Mouse (Mus musculus): ENCODE data around the gene 1810010D01Rik. TPM values are rescaled to one million over a fixed set of nuclear protein-coding genes. Genes with fewer than 3 reads are reported as not detected.
A peak's percentile ranks its signal among the peaks of the same experiment; 100 is the strongest.

Gene 1810010D01Rik
- polyA plus RNA-seq, 1 experiment from 2014 or later: 0.58 TPM

- DNase-seq (peak; percentile 21), ATAC-seq (ENCODE audit: insufficient read depth) (0 out of 2 replicates have a peak, but pooled peaks have one; percentile 56)
- TF ChIP-seq CTCF (IDR thresholded peaks at IDR 0.05; ENCODE audit: low read depth): no peak
- no peak overlapping the region for H3K4me3 ChIP-seq (ENCODE audit: low read depth, low read length)
- no peak overlapping the region for H3K4me2 ChIP-seq
- no peaks in the 10 kb centered on the region for H3K36me3 ChIP-seq (ENCODE audit: insufficient read depth)
- H3K9ac ChIP-seq: no peak overlapping the region
- no peak overlapping the region for H3K27ac ChIP-seq (ENCODE audit: low read depth)
- H3K27me3 ChIP-seq (ENCODE audit: insufficient read depth, low read length): no peaks in the 10 kb centered on the region
- WGBS: 55% methylated on average over 9 of the region's 9 CpGs
- H3K9me3 ChIP-seq (ENCODE audit: low read depth, low read length): no peaks in the 10 kb centered on the region
- H3K4me1 ChIP-seq (ENCODE audit: insufficient read depth): no peaks in the 10 kb centered on the region
These were observed 23.7 kb upstream of the 1810010D01Rik start for GRCm38 (mm10) chr7:145231659-145232058.

GRCm38 (mm10) chr7:145226641-145227040 lies 18.7 kb upstream of the 1810010D01Rik start:
- TF ChIP-seq CTCF (IDR thresholded peaks at IDR 0.05; ENCODE audit: low read depth): no peak
- Histone ChIP-seq H3K27ac (ENCODE audit: low read depth) (no peak overlapping the region), H3K27me3 (ENCODE audit: insufficient read depth, low read length) (no peaks in the 10 kb centered on the region), H3K9me3 (ENCODE audit: low read depth, low read length) (no peaks in the 10 kb centered on the region), H3K9ac (no peak overlapping the region), H3K36me3 (ENCODE audit: insufficient read depth) (no peaks in the 10 kb centered on the region), H3K4me2 (no peak overlapping the region), H3K4me3 (ENCODE audit: low read depth, low read length) (no peak overlapping the region), H3K4me1 (ENCODE audit: insufficient read depth) (peaks cover 12% of the 10 kb centered on the region)
- ATAC-seq (ENCODE audit: insufficient read depth): no peak
- WGBS: 88% methylated on average over 6 of the region's 6 CpGs
- no peak for DNase-seq

GRCm38 (mm10) chr7:145225626-145226025 lies 17.7 kb upstream of the 1810010D01Rik start:
- no peak for ATAC-seq (ENCODE audit: insufficient read depth)
- no peak for TF ChIP-seq CTCF (IDR thresholded peaks at IDR 0.05; ENCODE audit: low read depth)
- no peaks in the 10 kb centered on the region for H3K27me3 ChIP-seq (ENCODE audit: insufficient read depth, low read length)
- H3K9ac ChIP-seq: no peak overlapping the region
- no peak overlapping the region for H3K4me2 ChIP-seq
- H3K9me3 ChIP-seq (ENCODE audit: low read depth, low read length): no peaks in the 10 kb centered on the region
- no peak for DNase-seq
- H3K4me3 ChIP-seq (ENCODE audit: low read depth, low read length): no peak overlapping the region
- 81% methylated on average over 6 of the region's 6 CpGs for WGBS
- H3K27ac ChIP-seq (ENCODE audit: low read depth): no peak overlapping the region
- H3K36me3 ChIP-seq (ENCODE audit: insufficient read depth): no peaks in the 10 kb centered on the region
- peaks cover 12% of the 10 kb centered on the region for H3K4me1 ChIP-seq (ENCODE audit: insufficient read depth)

GRCm38 (mm10) chr7:145221841-145222689 lies 14.1 kb upstream of the 1810010D01Rik start:
- Histone ChIP-seq H3K36me3 (ENCODE audit: insufficient read depth) (no peaks in the 10 kb centered on the region), H3K4me3 (ENCODE audit: low read depth, low read length) (no peak overlapping the region)

GRCm38 (mm10) chr7:145221346-145221745 lies 13.4 kb upstream of the 1810010D01Rik start:
- no peak for DNase-seq
- no peak overlapping the region for H3K9ac ChIP-seq
- no peak for TF ChIP-seq CTCF (IDR thresholded peaks at IDR 0.05; ENCODE audit: low read depth)

More at GRCm38 (mm10) chr7:145221841-145222689, 14.1 kb upstream of the 1810010D01Rik start:
- H3K27me3 ChIP-seq (ENCODE audit: insufficient read depth, low read length): no peaks in the 10 kb centered on the region
- peak; percentile 80 for DNase-seq
- peak; percentile 93 for ATAC-seq (ENCODE audit: insufficient read depth)
- H3K27ac ChIP-seq (ENCODE audit: low read depth): peak overlapping the region; percentile 86
- 4% methylated on average over 2 of the region's 2 CpGs for WGBS
- peaks cover 12% of the 10 kb centered on the region for H3K4me1 ChIP-seq (ENCODE audit: insufficient read depth)
- H3K4me2 ChIP-seq: 0 out of 2 replicates have a peak overlapping the region, but pooled peaks have one; percentile 12
- peak; percentile 68 for TF ChIP-seq CTCF (IDR thresholded peaks at IDR 0.05; ENCODE audit: low read depth)
- H3K9ac ChIP-seq: peak overlapping the region; percentile 26; the same call in 1 of the 2 replicates
- no peaks in the 10 kb centered on the region for H3K9me3 ChIP-seq (ENCODE audit: low read depth, low read length)

GRCm38 (mm10) chr7:145219420-145219831 lies 11.5 kb upstream of the 1810010D01Rik start:
- Histone ChIP-seq H3K27ac (ENCODE audit: low read depth) (no peak overlapping the region), H3K36me3 (ENCODE audit: insufficient read depth) (no peaks in the 10 kb centered on the region), H3K4me1 (ENCODE audit: insufficient read depth) (peaks cover 12% of the 10 kb centered on the region), H3K9me3 (ENCODE audit: low read depth, low read length) (no peaks in the 10 kb centered on the region), H3K27me3 (ENCODE audit: insufficient read depth, low read length) (no peaks in the 10 kb centered on the region), H3K4me3 (ENCODE audit: low read depth, low read length) (no peak overlapping the region), H3K4me2 (no peak overlapping the region), H3K9ac (no peak overlapping the region)
- no peak for ATAC-seq (ENCODE audit: insufficient read depth)
- DNase-seq: no peak
- 74% methylated on average over 9 of the region's 9 CpGs for WGBS
- no peak for TF ChIP-seq CTCF (IDR thresholded peaks at IDR 0.05; ENCODE audit: low read depth)

More at GRCm38 (mm10) chr7:145221346-145221745, 13.4 kb upstream of the 1810010D01Rik start:
- Histone ChIP-seq H3K4me1 (ENCODE audit: insufficient read depth) (peaks cover 12% of the 10 kb centered on the region), H3K4me3 (ENCODE audit: low read depth, low read length) (no peak overlapping the region), H3K27ac (ENCODE audit: low read depth) (peak overlapping the region; percentile 86), H3K36me3 (ENCODE audit: insufficient read depth) (no peaks in the 10 kb centered on the region), H3K9me3 (ENCODE audit: low read depth, low read length) (no peaks in the 10 kb centered on the region), H3K4me2 (no peak overlapping the region), H3K27me3 (ENCODE audit: insufficient read depth, low read length) (no peaks in the 10 kb centered on the region)
- no peak for ATAC-seq (ENCODE audit: insufficient read depth)
- 53% methylated on average over 2 of the region's 2 CpGs for WGBS

- Histone ChIP-seq H3K36me3 (ENCODE audit: insufficient read depth) (no peaks in the 10 kb centered on the region), H3K9me3 (ENCODE audit: low read depth, low read length) (no peaks in the 10 kb centered on the region), H3K4me1 (ENCODE audit: insufficient read depth) (peaks cover 4% of the 10 kb centered on the region), H3K9ac (no peak overlapping the region), H3K27ac (ENCODE audit: low read depth) (no peak overlapping the region), H3K27me3 (ENCODE audit: insufficient read depth, low read length) (no peaks in the 10 kb centered on the region), H3K4me2 (no peak overlapping the region), H3K4me3 (ENCODE audit: low read depth, low read length) (no peak overlapping the region)
- TF ChIP-seq CTCF (IDR thresholded peaks at IDR 0.05; ENCODE audit: low read depth): peak; percentile 75
- DNase-seq (peak; percentile 76), ATAC-seq (ENCODE audit: insufficient read depth) (peak; percentile 54; the same call in 1 of the 2 replicates)
- WGBS: 33% methylated on average over 1 of the region's 1 CpGs
These were observed 8.7 kb upstream of the 1810010D01Rik start for GRCm38 (mm10) chr7:145216591-145216990.
